Mouse (Mus musculus): ENCODE measurements at regions not wholly inside any gene's neighbourhood (a gene's known extent, or its start where the extent isn't known, plus 50 kb on each side); places are given as distances from the start of the nearest gene placed in this dataset.

GRCm38 (mm10) chr2:92695869-92696268 is 96.4 kb downstream of the Chst1 start:
- H3K27me3 ChIP-seq (ENCODE audit: insufficient read depth, low read length): no peaks in the 10 kb centered on the region
- ATAC-seq (replicated peaks; ENCODE audit: low FRiP score, low read depth): no peak
- H3K9ac ChIP-seq (ENCODE audit: low read depth, low read length): no peak overlapping the region
- H3K27ac ChIP-seq: no peak overlapping the region
- no peaks in the 10 kb centered on the region for H3K9me3 ChIP-seq (replicated peaks; ENCODE audit: low read length)
- DNase-seq (ENCODE audit: low spot score): no peak
- TF ChIP-seq CTCF (IDR thresholded peaks at IDR 0.05; ENCODE audit: low read depth): no peak
- H3K36me3 ChIP-seq (ENCODE audit: insufficient read depth, low read length): no peaks in the 10 kb centered on the region
- H3K4me1 ChIP-seq (replicated peaks; ENCODE audit: insufficient read depth, low read length): no peaks in the 10 kb centered on the region
- WGBS: 47% methylated on average over 3 of the region's 3 CpGs
- H3K4me3 ChIP-seq (replicated peaks; ENCODE audit: low read depth, low read length): no peak overlapping the region
- no peak overlapping the region for H3K4me2 ChIP-seq (ENCODE audit: low read length)

- Histone ChIP-seq H3K4me1 (replicated peaks; ENCODE audit: insufficient read depth, low read length) (no peaks in the 10 kb centered on the region), H3K9ac (ENCODE audit: low read depth, low read length) (no peak overlapping the region), H3K9me3 (replicated peaks; ENCODE audit: low read length) (no peaks in the 10 kb centered on the region), H3K36me3 (ENCODE audit: insufficient read depth, low read length) (no peaks in the 10 kb centered on the region), H3K27me3 (ENCODE audit: insufficient read depth, low read length) (no peaks in the 10 kb centered on the region), H3K4me3 (replicated peaks; ENCODE audit: low read depth, low read length) (no peak overlapping the region), H3K27ac (no peak overlapping the region), H3K4me2 (ENCODE audit: low read length) (no peak overlapping the region)
- 76% methylated on average over 5 of the region's 5 CpGs for WGBS
- DNase-seq (ENCODE audit: low spot score) (no peak), ATAC-seq (replicated peaks; ENCODE audit: low FRiP score, low read depth) (no peak)
- TF ChIP-seq CTCF (IDR thresholded peaks at IDR 0.05; ENCODE audit: low read depth): no peak
Measured at GRCm38 (mm10) chr2:92697721-92698120, 98.2 kb downstream of the Chst1 start.

DNA sequence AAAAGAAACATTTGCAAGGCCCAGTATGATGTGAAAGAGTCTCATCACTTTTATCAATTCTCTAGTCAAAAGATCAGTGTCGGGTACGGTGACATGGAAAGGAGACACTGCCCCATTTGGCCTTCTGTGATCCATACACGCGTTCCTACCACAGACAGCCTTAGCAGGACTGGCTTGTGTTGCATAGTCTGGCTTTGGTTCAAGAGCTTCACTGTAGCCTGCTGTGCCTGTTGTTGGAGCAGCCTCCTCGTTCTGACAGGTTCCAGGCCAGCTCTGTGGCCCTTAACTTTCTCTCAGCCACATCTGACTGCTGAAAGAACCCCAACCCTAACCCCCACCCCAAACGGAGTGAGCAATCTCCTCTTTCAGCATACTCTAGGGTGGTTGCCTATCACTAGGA is 99.9 kb downstream of the Chst1 start:
- Histone ChIP-seq H3K27ac (no peak overlapping the region), H3K4me2 (ENCODE audit: low read length) (no peak overlapping the region), H3K4me1 (replicated peaks; ENCODE audit: insufficient read depth, low read length) (no peaks in the 10 kb centered on the region), H3K9me3 (replicated peaks; ENCODE audit: low read length) (no peaks in the 10 kb centered on the region), H3K9ac (ENCODE audit: low read depth, low read length) (no peak overlapping the region), H3K36me3 (ENCODE audit: insufficient read depth, low read length) (no peaks in the 10 kb centered on the region), H3K27me3 (ENCODE audit: insufficient read depth, low read length) (no peaks in the 10 kb centered on the region), H3K4me3 (replicated peaks; ENCODE audit: low read depth, low read length) (no peak overlapping the region)
- WGBS: 71% methylated on average over 6 of the region's 6 CpGs
- DNase-seq (ENCODE audit: low spot score) (no peak), ATAC-seq (replicated peaks; ENCODE audit: low FRiP score, low read depth) (no peak)
- TF ChIP-seq CTCF (IDR thresholded peaks at IDR 0.05; ENCODE audit: low read depth): no peak

- H3K4me3 ChIP-seq (replicated peaks; ENCODE audit: low read depth, low read length): no peak overlapping the region
- no peaks in the 10 kb centered on the region for H3K9me3 ChIP-seq (replicated peaks; ENCODE audit: low read length)
- no peaks in the 10 kb centered on the region for H3K27me3 ChIP-seq (ENCODE audit: insufficient read depth, low read length)
- H3K36me3 ChIP-seq (ENCODE audit: insufficient read depth, low read length): no peaks in the 10 kb centered on the region
- TF ChIP-seq CTCF (IDR thresholded peaks at IDR 0.05; ENCODE audit: low read depth): no peak
- H3K27ac ChIP-seq: no peak overlapping the region
- H3K9ac ChIP-seq (ENCODE audit: low read depth, low read length): no peak overlapping the region
- DNase-seq (ENCODE audit: low spot score) (no peak), ATAC-seq (replicated peaks; ENCODE audit: low FRiP score, low read depth) (no peak)
- no peak overlapping the region for H3K4me2 ChIP-seq (ENCODE audit: low read length)
- WGBS: 68% methylated on average over 3 of the region's 3 CpGs
- H3K4me1 ChIP-seq (replicated peaks; ENCODE audit: insufficient read depth, low read length): no peaks in the 10 kb centered on the region
Measured at GRCm38 (mm10) chr2:92704035-92704434, 104.5 kb downstream of the Chst1 start.

DNA sequence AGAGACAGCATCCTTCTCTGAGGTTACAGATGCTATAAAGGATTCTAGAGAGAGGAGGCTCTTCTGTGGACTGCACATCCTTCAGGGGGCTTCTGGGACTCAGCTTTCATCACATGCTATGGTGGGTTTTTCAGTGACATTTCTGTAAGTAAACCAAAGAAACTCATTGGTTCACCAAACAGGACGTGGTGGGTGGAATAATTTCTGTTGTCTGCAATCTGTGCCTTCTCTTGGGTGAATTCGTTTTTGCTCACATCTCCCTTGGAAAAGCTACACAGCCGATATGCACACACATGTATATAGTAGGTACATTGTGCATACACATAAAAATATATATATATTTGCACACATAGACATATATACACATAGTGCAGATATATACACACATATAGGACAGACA is 110.2 kb downstream of the Chst1 start:
- Histone ChIP-seq H3K4me3 (replicated peaks; ENCODE audit: low read depth, low read length) (no peak overlapping the region), H3K4me1 (replicated peaks; ENCODE audit: insufficient read depth, low read length) (no peaks in the 10 kb centered on the region), H3K9ac (ENCODE audit: low read depth, low read length) (no peak overlapping the region), H3K27me3 (ENCODE audit: insufficient read depth, low read length) (no peaks in the 10 kb centered on the region), H3K36me3 (ENCODE audit: insufficient read depth, low read length) (no peaks in the 10 kb centered on the region), H3K4me2 (ENCODE audit: low read length) (no peak overlapping the region), H3K27ac (no peak overlapping the region), H3K9me3 (replicated peaks; ENCODE audit: low read length) (no peaks in the 10 kb centered on the region)
- 84% methylated on average over 3 of the region's 3 CpGs for WGBS
- no peak for TF ChIP-seq CTCF (IDR thresholded peaks at IDR 0.05; ENCODE audit: low read depth)
- DNase-seq (ENCODE audit: low spot score) (no peak), ATAC-seq (replicated peaks; ENCODE audit: low FRiP score, low read depth) (no peak)

- Histone ChIP-seq H3K9me3 (replicated peaks; ENCODE audit: low read length) (no peaks in the 10 kb centered on the region), H3K27me3 (ENCODE audit: insufficient read depth, low read length) (no peaks in the 10 kb centered on the region), H3K27ac (no peak overlapping the region), H3K4me1 (replicated peaks; ENCODE audit: insufficient read depth, low read length) (no peaks in the 10 kb centered on the region), H3K36me3 (ENCODE audit: insufficient read depth, low read length) (no peaks in the 10 kb centered on the region), H3K4me3 (replicated peaks; ENCODE audit: low read depth, low read length) (no peak overlapping the region), H3K4me2 (ENCODE audit: low read length) (0 out of 2 replicates have a peak overlapping the region, but pooled peaks have one; percentile 7), H3K9ac (ENCODE audit: low read depth, low read length) (no peak overlapping the region)
- WGBS: 36% methylated on average over 15 of the region's 15 CpGs
- no peak for TF ChIP-seq CTCF (IDR thresholded peaks at IDR 0.05; ENCODE audit: low read depth)
- ATAC-seq (replicated peaks; ENCODE audit: low FRiP score, low read depth) (no peak), DNase-seq (ENCODE audit: low spot score) (no peak)
Measured at GRCm38 (mm10) chr2:92711122-92711777, 111.7 kb downstream of the Chst1 start.

Data from kidney, postnatal 0 days (tissue).